Mouse (Mus musculus): ENCODE results near the gene Camkmt.

GRCm38 (mm10) chr17:85149211-85149738 is 58.9 kb downstream of the Camkmt start:
- TF ChIP-seq CTCF (IDR thresholded peaks at IDR 0.05; ENCODE audit: borderline replicate concordance, extremely low read depth, insufficient read depth, insufficient read length) (no peak), POLR2A (IDR thresholded peaks at IDR 0.05; ENCODE audit: borderline replicate concordance, extremely low read depth, insufficient read depth, insufficient read length, poor library complexity, severe bottlenecking) (no peak)

All from brain, embryonic 14.5 days (tissue).